Mouse (Mus musculus): Measurements from ENCODE around the gene Rprd2. TPM values are rescaled to one million over a fixed set of nuclear protein-coding genes. Genes with fewer than 3 reads are reported as not detected.

Gene Rprd2
- polyA plus RNA-seq, 1 experiment from 2014 or later, result 29.4 TPM

Small RNAs within 50 kb of the gene (microRNA-seq; reads per million reads assigned to microRNA genes)
- gene Mir7014, result not detected

Other genes with a start within 250 kb of the Rprd2 start
- gene Golph3l, start 229.9 kb downstream of the Rprd2 start, polyA plus RNA-seq (2016; fragmentation: Nextera tagmentation; extraction: Ambion mirVana), result 37.8 and 38.6 TPM in 2 replicates
- gene Ensa, start 193.9 kb downstream of the Rprd2 start, polyA plus RNA-seq (2016; fragmentation: Nextera tagmentation; extraction: Ambion mirVana), result 100 and 106 TPM in 2 replicates
- 74.3 and 88.9 TPM in 2 replicates for gene Mcl1, start 160.1 kb downstream of the Rprd2 start, polyA plus RNA-seq (2016; fragmentation: Nextera tagmentation; extraction: Ambion mirVana)
- 1.3 and 1.5 TPM in 2 replicates for gene Adamtsl4, start 130.9 kb downstream of the Rprd2 start, polyA plus RNA-seq (2016; fragmentation: Nextera tagmentation; extraction: Ambion mirVana)
- 12.8 and 14.2 TPM in 2 replicates for gene Ecm1, start 79.3 kb downstream of the Rprd2 start, polyA plus RNA-seq (2016; fragmentation: Nextera tagmentation; extraction: Ambion mirVana)
- 50.5 and 52.3 TPM in 2 replicates for gene Tars2, start 58.7 kb downstream of the Rprd2 start, polyA plus RNA-seq (2016; fragmentation: Nextera tagmentation; extraction: Ambion mirVana)
- 55.8 and 61.1 TPM in 2 replicates for gene Prpf3, start 37.0 kb upstream of the Rprd2 start, polyA plus RNA-seq (2016; fragmentation: Nextera tagmentation; extraction: Ambion mirVana)
- 341 and 343 TPM in 2 replicates for gene Mrps21, start 52.7 kb upstream of the Rprd2 start, polyA plus RNA-seq (2016; fragmentation: Nextera tagmentation; extraction: Ambion mirVana)
- gene Ciart, start 63.4 kb upstream of the Rprd2 start, polyA plus RNA-seq (2016; fragmentation: Nextera tagmentation; extraction: Ambion mirVana), result 3.9 and 4.7 TPM in 2 replicates
- gene BC028528, start 73.1 kb upstream of the Rprd2 start, polyA plus RNA-seq (2016; fragmentation: Nextera tagmentation; extraction: Ambion mirVana), result 10.2 and 12.4 TPM in 2 replicates
- gene Aph1a, start 75.1 kb upstream of the Rprd2 start, polyA plus RNA-seq (2016; fragmentation: Nextera tagmentation; extraction: Ambion mirVana), result 29.7 and 33.8 TPM in 2 replicates
- 19.2 and 19.5 TPM in 2 replicates for gene Car14, start 85.8 kb upstream of the Rprd2 start, polyA plus RNA-seq (2016; fragmentation: Nextera tagmentation; extraction: Ambion mirVana)
- gene Anp32e, start 110.4 kb upstream of the Rprd2 start, polyA plus RNA-seq (2016; fragmentation: Nextera tagmentation; extraction: Ambion mirVana), result 328 and 374 TPM in 2 replicates
- 80.1 and 82.5 TPM in 2 replicates for gene Plekho1, start 177.1 kb upstream of the Rprd2 start, polyA plus RNA-seq (2016; fragmentation: Nextera tagmentation; extraction: Ambion mirVana)
- gene Vps45, start 239.6 kb upstream of the Rprd2 start, polyA plus RNA-seq (2016; fragmentation: Nextera tagmentation; extraction: Ambion mirVana), result 39.7 and 51.2 TPM in 2 replicates